Mouse (Mus musculus) cortical plate, adult 2 months (tissue): ENCODE measurements around the gene Ptpn13.

Experiments used
- CTCF ChIP-seq: fragments of 200-500 bp; IDR thresholded peaks from 2 replicates; pipeline ENCODE4 v1.5.1; 2011; ENCODE audit warnings: mild to moderate bottlenecking, control low read depth, low read length; ENCODE audit not compliant: insufficient read depth; ENCODE audit errors: extremely low read depth
- POLR2A ChIP-seq: fragments of 200-500 bp; IDR thresholded peaks from 2 replicates; pipeline ENCODE4 v1.6.1; 2011; ENCODE audit warnings: mild to moderate bottlenecking, low read length, control low read depth; ENCODE audit not compliant: insufficient read depth; ENCODE audit errors: extremely low read depth

GRCm38 (mm10) chr5:103644167-103644566, 219.2 kb downstream of the Ptpn13 start:
- no peak for TF ChIP-seq POLR2A
- TF ChIP-seq CTCF = no peak
